Mouse (Mus musculus): ENCODE data around the gene Olfr279. TPM values are rescaled to one million over a fixed set of nuclear protein-coding genes. Genes with fewer than 3 reads are reported as not detected.
"Not testable (repeated sequence)": the region's sequence is repeated elsewhere in the genome, so short reads cannot be mapped to it uniquely, and the experiment has no call there.

Olfr279 gene
- polyA plus RNA-seq, 1 experiment, result not detected

- H3K27ac ChIP-seq (ENCODE audit: control insufficient read depth, insufficient read depth, low read depth, low read length, poor library complexity), result no peak overlapping the region
- WGBS, result 33% methylated on average over 9 of the region's 9 CpGs
- peaks cover 2% of the 10 kb centered on the region for H3K4me1 ChIP-seq (ENCODE audit: control insufficient read depth, insufficient read depth, low read length)
- no peak for TF ChIP-seq POLR2A (IDR thresholded peaks at IDR 0.05; ENCODE audit: borderline replicate concordance, control insufficient read depth, low read depth, low read length)
- TF ChIP-seq CTCF (IDR thresholded peaks at IDR 0.05; ENCODE audit: control insufficient read depth, insufficient read depth, low read length), result no peak
- H3K4me3 ChIP-seq (replicated peaks; ENCODE audit: control insufficient read depth, low read depth, low read length), result no peak overlapping the region
Observed at GRCm38 (mm10) chr15:98506253-98506957, 14.2 kb downstream of the Olfr279 start.

- Histone ChIP-seq H3K4me1 (ENCODE audit: control insufficient read depth, insufficient read depth, low read length) (peaks cover 2% of the 10 kb centered on the region), H3K27ac (ENCODE audit: control insufficient read depth, insufficient read depth, low read depth, low read length, poor library complexity) (no peak overlapping the region), H3K4me3 (replicated peaks; ENCODE audit: control insufficient read depth, low read depth, low read length) (no peak overlapping the region)
- 78% methylated on average over 6 of the region's 6 CpGs for WGBS
- TF ChIP-seq POLR2A (IDR thresholded peaks at IDR 0.05; ENCODE audit: borderline replicate concordance, control insufficient read depth, low read depth, low read length) (no peak), CTCF (IDR thresholded peaks at IDR 0.05; ENCODE audit: control insufficient read depth, insufficient read depth, low read length) (no peak)
Observed at GRCm38 (mm10) chr15:98507321-98507720, 15.1 kb downstream of the Olfr279 start.

GRCm38 (mm10) chr15:98509387-98509786 lies 17.2 kb downstream of the Olfr279 start:
- Histone ChIP-seq H3K4me1 (ENCODE audit: control insufficient read depth, insufficient read depth, low read length) (peaks cover 2% of the 10 kb centered on the region), H3K27ac (ENCODE audit: control insufficient read depth, insufficient read depth, low read depth, low read length, poor library complexity) (no peak overlapping the region), H3K4me3 (replicated peaks; ENCODE audit: control insufficient read depth, low read depth, low read length) (no peak overlapping the region)
- TF ChIP-seq CTCF (IDR thresholded peaks at IDR 0.05; ENCODE audit: control insufficient read depth, insufficient read depth, low read length) (no peak), POLR2A (IDR thresholded peaks at IDR 0.05; ENCODE audit: borderline replicate concordance, control insufficient read depth, low read depth, low read length) (no peak)
- WGBS, result 52% methylated on average over 2 of the region's 2 CpGs

GRCm38 (mm10) chr15:98510438-98511385 lies 18.5 kb downstream of the Olfr279 start:
- no peak for TF ChIP-seq POLR2A (IDR thresholded peaks at IDR 0.05; ENCODE audit: borderline replicate concordance, control insufficient read depth, low read depth, low read length)
- TF ChIP-seq CTCF (IDR thresholded peaks at IDR 0.05; ENCODE audit: control insufficient read depth, insufficient read depth, low read length), result peak; percentile 92
- WGBS, result 21% methylated on average over 25 of the region's 25 CpGs
- H3K27ac ChIP-seq (ENCODE audit: control insufficient read depth, insufficient read depth, low read depth, low read length, poor library complexity), result peak overlapping the region; percentile 60
- peaks cover 2% of the 10 kb centered on the region for H3K4me1 ChIP-seq (ENCODE audit: control insufficient read depth, insufficient read depth, low read length)
- peak overlapping the region; percentile 57 for H3K4me3 ChIP-seq (replicated peaks; ENCODE audit: control insufficient read depth, low read depth, low read length)

- peak overlapping the region; percentile 60; the same call in 1 of the 2 replicates for H3K27ac ChIP-seq (ENCODE audit: control insufficient read depth, insufficient read depth, low read depth, low read length, poor library complexity)
- H3K4me3 ChIP-seq (replicated peaks; ENCODE audit: control insufficient read depth, low read depth, low read length), result peak overlapping the region; percentile 35
- peaks cover 2% of the 10 kb centered on the region for H3K4me1 ChIP-seq (ENCODE audit: control insufficient read depth, insufficient read depth, low read length)
- TF ChIP-seq CTCF (IDR thresholded peaks at IDR 0.05; ENCODE audit: control insufficient read depth, insufficient read depth, low read length) (no peak), POLR2A (IDR thresholded peaks at IDR 0.05; ENCODE audit: borderline replicate concordance, control insufficient read depth, low read depth, low read length) (no peak)
- 16% methylated on average over 13 of the region's 13 CpGs for WGBS
Observed at GRCm38 (mm10) chr15:98511386-98511928, 19.3 kb downstream of the Olfr279 start.

- H3K4me3 ChIP-seq (replicated peaks; ENCODE audit: control insufficient read depth, low read depth, low read length), result no peak overlapping the region
- H3K27ac ChIP-seq (ENCODE audit: control insufficient read depth, insufficient read depth, low read depth, low read length, poor library complexity), result no peak overlapping the region
- peaks cover 2% of the 10 kb centered on the region for H3K4me1 ChIP-seq (ENCODE audit: control insufficient read depth, insufficient read depth, low read length)
- TF ChIP-seq POLR2A (IDR thresholded peaks at IDR 0.05; ENCODE audit: borderline replicate concordance, control insufficient read depth, low read depth, low read length) (no peak), CTCF (IDR thresholded peaks at IDR 0.05; ENCODE audit: control insufficient read depth, insufficient read depth, low read length) (no peak)
- 45% methylated on average over 8 of the region's 8 CpGs for WGBS
Observed at GRCm38 (mm10) chr15:98512232-98512631, 20.0 kb downstream of the Olfr279 start.

GRCm38 (mm10) chr15:98512799-98513321 lies 20.7 kb downstream of the Olfr279 start:
- TF ChIP-seq CTCF (IDR thresholded peaks at IDR 0.05; ENCODE audit: control insufficient read depth, insufficient read depth, low read length) (no peak), POLR2A (IDR thresholded peaks at IDR 0.05; ENCODE audit: borderline replicate concordance, control insufficient read depth, low read depth, low read length) (no peak)
- Histone ChIP-seq H3K4me1 (ENCODE audit: control insufficient read depth, insufficient read depth, low read length) (peaks cover 2% of the 10 kb centered on the region), H3K27ac (ENCODE audit: control insufficient read depth, insufficient read depth, low read depth, low read length, poor library complexity) (peak overlapping the region; percentile 82), H3K4me3 (replicated peaks; ENCODE audit: control insufficient read depth, low read depth, low read length) (no peak overlapping the region)
- WGBS, result 10% methylated on average over 17 of the region's 17 CpGs

GRCm38 (mm10) chr15:98513676-98514075 lies 21.5 kb downstream of the Olfr279 start:
- not testable (repeated sequence) for H3K4me3 ChIP-seq (replicated peaks; ENCODE audit: control insufficient read depth, low read depth, low read length); H3K4me1 ChIP-seq (ENCODE audit: control insufficient read depth, insufficient read depth, low read length)
- WGBS, result 14% methylated on average over 3 of the region's 3 CpGs
- peak overlapping the region; percentile 9; the same call in 1 of the 2 replicates for H3K27ac ChIP-seq (ENCODE audit: control insufficient read depth, insufficient read depth, low read depth, low read length, poor library complexity)
